Mouse (Mus musculus) right cerebral cortex, postnatal 10 days (tissue): Measurements from ENCODE around the gene Gm19935.

Experiments
- DNase-seq, 2 experiments: peaks; one replicate each; pipeline ENCODE4 v3.0.0; 2021; ENCODE audit warnings: low spot score in 2 of 2

Gm19935 gene

DNA sequence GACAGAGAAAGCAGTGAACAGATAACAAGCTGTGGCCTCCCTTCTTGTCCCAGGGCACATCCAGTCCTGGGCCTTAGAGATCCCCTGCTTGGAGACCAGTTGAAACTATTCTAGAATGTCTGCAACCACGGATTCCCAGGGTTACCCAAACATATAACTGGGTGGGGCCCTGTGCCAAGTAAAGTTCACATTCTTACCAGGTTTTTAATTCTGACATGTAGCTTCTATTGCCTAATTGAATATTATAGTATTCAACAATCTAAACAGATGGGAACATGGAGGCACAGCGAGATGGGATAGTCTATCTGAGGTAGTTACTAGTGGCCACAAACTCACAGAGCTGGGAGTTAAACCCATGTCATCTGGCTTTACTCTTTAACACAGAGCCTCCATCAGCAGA, at the start of gene Gm19935:
TSS of gene Gm19935 (minus strand) at position 101 of the 400 bp plus-strand sequence.
- DNase-seq = no peak

GRCm38 (mm10) chr8:90862038-90862437, 44.8 kb upstream of the Gm19935 start:
- peak; percentile 73 to 76 for DNase-seq

DNA sequence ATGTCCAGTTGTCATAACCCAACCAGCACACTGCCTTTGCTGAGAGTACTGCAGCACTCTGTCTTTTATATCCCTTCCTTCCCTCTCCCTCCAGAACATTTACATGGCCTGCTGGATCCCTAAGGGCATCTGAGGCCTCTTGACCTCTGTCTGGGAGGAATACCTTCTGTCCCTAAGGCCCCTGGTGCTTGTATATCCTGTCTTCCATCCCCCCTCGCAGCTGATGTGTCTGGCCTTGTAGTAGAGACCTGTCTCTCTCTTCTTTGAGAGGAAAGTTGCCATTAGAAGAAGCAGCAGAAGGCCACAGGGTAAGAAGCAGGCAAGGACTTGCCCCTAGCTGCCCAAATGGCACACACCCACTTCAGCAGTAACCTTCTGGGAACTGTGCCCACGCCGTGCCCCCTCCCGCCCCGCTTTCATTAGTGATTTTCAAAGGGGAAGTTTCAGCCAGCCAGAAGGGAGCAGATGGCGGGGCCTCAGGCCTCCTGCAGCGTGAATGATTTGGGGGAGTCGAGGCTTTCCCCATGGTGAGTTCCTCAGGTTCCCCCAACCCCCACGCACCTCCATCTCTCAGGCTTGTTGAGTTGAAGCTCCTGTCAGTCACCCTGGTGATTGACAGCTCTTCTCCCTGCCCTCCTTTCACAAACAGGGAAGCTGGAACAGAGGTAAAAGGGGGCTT, 44.2 kb upstream of the Gm19935 start:
- peak; percentile 83 to 84 for DNase-seq

DNA sequence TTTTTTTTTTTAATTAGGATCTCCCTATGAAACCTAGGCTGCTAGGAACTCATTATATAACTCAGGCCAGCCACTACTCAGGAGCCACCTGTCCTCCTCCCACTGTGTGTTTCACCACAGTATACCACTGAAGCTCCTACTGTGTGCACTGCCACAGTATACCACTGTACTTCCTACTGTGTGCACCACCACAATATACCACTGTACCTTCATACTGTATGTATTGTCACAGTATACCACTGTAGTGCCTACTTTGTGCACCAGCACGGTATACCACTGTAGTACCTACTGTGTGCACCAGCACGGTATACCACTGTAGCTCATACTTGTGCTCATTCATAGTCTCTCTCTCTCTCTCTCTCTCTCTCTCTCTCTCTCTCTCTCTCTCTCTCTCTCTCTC, 40.9 kb upstream of the Gm19935 start:
- no peak for DNase-seq

DNA sequence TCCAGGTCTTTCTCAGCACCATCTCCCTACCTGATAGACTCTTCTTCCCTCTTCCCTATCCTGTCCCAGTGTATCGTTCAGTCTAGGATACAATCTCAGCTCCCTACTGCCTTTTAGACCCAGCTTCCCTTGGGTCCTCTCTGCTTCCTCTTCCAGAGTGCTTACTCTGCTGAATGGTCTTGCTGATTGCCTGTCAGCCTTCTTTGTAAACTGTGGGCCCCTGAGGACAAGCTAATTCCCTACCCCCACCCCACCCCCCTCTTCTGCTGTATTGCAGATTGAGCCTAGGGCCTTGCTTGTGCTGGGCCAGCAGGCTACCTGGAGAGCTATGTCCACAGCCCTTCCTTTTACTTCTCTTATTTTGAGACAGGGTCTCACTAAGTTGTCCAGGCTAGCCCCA, 39.8 kb upstream of the Gm19935 start:
- DNase-seq = no peak

DNA sequence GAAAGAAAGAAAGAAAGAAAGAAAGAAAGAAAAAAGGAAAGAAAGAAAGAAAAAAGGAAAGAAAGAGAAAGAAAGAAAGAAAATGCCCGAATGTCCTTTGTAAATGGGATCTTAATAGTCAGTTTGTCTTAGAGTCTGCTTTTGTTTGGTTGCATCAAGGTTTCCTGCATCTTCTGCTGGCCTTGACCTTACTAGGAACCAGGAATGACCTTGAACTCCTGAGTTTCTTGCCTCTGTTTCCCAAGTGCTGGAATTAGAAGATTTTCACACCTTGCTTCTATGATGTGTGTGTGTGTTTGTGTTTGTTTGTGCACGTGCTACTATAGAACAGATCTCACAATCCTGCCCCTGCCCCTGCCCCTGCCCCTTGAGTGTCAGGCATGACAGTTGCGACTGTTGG, 39.0 kb upstream of the Gm19935 start:
- no peak for DNase-seq

GRCm38 (mm10) chr8:90854671-90855161, 37.5 kb upstream of the Gm19935 start:
- DNase-seq = no peak

DNA sequence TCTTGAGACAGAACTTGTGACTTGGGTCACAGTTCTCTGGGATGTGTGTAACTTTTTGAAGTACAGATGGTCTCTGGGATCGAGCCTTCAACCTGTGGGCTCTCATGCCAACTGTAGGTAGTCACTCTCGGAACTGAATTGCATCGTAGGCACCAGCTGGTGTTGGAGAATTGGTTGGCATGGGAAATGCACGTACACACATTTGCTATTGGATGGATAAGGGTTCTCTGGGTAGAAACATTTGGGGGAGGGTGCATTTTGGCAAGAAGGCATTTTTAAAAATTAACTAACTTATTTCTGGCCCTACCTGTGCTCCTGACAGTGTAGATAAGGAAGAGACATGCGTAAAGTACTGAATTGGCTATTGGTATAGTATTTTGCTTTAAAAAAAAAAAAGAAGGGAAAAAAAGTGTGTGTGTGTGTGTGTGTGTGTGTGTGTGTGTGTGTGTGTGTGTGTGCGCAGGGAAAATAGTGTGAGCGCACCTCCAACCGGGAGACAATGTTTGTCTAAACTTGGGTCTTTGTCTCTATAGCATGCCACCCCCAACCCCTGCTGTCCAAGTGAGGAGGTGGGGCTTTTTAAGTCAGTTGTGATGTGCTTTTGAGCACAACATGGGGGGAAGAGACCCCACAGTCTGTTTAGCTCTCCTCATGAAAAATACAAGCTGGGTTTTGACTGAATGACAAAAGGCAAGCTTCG, 36.9 kb upstream of the Gm19935 start:
- no peak for DNase-seq

- DNase-seq = no peak
Observed at GRCm38 (mm10) chr8:90851544-90851943, 34.4 kb upstream of the Gm19935 start.

GRCm38 (mm10) chr8:90849462-90850050, 32.4 kb upstream of the Gm19935 start:
- DNase-seq = peak; percentile 78 to 84

GRCm38 (mm10) chr8:90847980-90848379, 30.8 kb upstream of the Gm19935 start:
- no peak for DNase-seq

- no peak for DNase-seq
Observed at GRCm38 (mm10) chr8:90844179-90844967, 27.2 kb upstream of the Gm19935 start.

- no peak for DNase-seq
Observed at GRCm38 (mm10) chr8:90843127-90843526, 25.9 kb upstream of the Gm19935 start.

- no peak for DNase-seq
Observed at GRCm38 (mm10) chr8:90841321-90841720, 24.1 kb upstream of the Gm19935 start.

DNA sequence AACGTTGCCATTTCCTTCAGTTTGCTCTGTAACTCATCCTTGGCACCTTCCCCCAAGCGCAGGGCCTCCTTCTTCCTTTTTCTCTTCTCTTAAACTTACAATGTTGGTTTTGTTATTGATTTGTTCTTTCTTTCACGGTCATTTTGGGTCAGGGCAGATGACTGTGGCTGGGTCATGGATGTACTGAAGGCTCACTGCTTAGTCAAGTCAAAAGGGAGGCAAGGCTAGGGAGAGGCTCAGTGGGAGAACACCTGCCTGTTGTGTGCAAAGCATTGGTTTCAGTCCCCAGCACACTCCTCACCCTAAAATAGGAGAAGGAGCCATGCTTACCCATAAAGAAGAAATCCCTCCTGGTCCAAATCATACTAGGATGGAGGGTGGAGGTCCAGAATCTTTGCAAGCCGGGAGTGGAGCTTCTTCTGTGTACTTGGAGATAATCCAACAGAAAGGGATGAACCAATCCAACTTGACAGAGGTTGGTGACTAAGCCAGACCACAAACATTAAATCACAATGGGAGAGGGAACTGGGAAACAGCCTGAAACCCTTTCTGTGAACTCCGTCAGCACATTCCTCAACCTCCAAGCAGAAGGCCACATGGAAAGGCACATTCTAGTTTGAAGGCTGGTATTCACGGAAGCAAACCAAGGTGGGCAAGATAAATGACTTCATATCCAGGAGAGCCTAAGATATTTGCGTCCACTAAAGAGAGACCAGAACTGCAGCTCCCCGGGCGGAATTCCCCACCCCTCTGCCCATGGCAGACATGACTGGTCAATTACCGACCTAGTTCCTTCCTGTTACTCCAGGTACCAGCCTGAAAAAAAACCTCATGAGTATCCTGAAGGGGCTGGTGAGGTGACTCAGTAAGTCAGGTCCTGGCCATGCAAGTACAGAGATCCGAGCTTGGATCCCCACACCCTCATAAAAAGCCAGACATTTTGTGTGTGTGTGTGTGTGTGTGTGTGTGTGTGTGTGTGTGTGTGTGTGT, 22.8 kb upstream of the Gm19935 start:
- DNase-seq = no peak

GRCm38 (mm10) chr8:90837440-90837839, 20.2 kb upstream of the Gm19935 start:
- no peak for DNase-seq

DNA sequence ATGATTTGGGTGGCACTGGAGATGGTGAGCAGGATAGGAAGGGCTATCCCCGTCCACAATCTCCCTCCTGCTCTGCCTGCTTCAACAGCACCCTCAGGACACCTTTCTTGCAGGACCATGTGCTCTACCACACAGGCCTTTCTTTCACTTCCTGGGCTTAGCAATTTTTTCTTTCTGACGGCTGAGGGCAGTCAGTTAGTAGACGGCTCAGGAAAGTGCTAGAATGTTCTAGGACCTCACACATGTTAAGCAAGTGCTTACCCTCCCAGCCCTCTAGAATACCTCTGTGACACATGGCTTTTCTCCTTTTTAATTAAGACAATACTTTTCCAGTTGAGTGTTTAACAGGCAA, 17.1 kb upstream of the Gm19935 start:
- DNase-seq = no peak

- DNase-seq = no peak
Observed at GRCm38 (mm10) chr8:90833628-90834320, 16.6 kb upstream of the Gm19935 start.

GRCm38 (mm10) chr8:90832576-90833289, 15.5 kb upstream of the Gm19935 start:
- DNase-seq = no peak

GRCm38 (mm10) chr8:90830980-90831379, 13.8 kb upstream of the Gm19935 start:
- no peak for DNase-seq
